Mouse (Mus musculus): ENCODE measurements around the gene Zfp93. TPM values are rescaled to one million over a fixed set of nuclear protein-coding genes. Genes with fewer than 3 reads are reported as not detected.

The Zfp93 gene
- polyA plus RNA-seq (2014; fragmentation: Nextera tagmentation; extraction: Ambion mirVana), result 7.2 and 9.6 TPM in 2 replicates

GRCm38 (mm10) chr7:24270288-24270672 is at the start of gene Zfp93:
Gene Zfp93 (plus strand): TSS chr7:24270420.
- Histone ChIP-seq H3K4me3 (ENCODE audit: low read depth, low read length) (peak within 1 kb of the TSS; percentile 50), H3K27me3 (ENCODE audit: control insufficient read depth, insufficient read depth, low read length) (no peaks in the 10 kb centered on the region), H3K36me3 (ENCODE audit: control insufficient read depth, insufficient read depth, low read length) (peaks cover 5% of the 10 kb centered on the region; the same call in 1 of the 2 replicates), H3K4me1 (replicated peaks; ENCODE audit: control insufficient read depth, insufficient read depth, low read length) (no peaks in the 10 kb centered on the region), H3K9ac (ENCODE audit: low read depth, low read length) (peak within 1 kb of the TSS; percentile 71), H3K27ac (ENCODE audit: low read depth, low read length) (0 out of 2 replicates have a peak within 1 kb of the TSS, but pooled peaks have one; percentile 48), H3K4me2 (replicated peaks; ENCODE audit: low read depth, low read length) (peak within 1 kb of the TSS; percentile 77), H3K9me3 (ENCODE audit: control insufficient read depth, low read length) (no peaks in the 10 kb centered on the region)
- DNase-seq (ENCODE audit: low spot score) (peak; percentile 90), ATAC-seq (ENCODE audit: low FRiP score) (peak; percentile 94)
- under 1% methylated on average over 12 of the region's 12 CpGs for WGBS

- Histone ChIP-seq H3K27me3 (ENCODE audit: control insufficient read depth, insufficient read depth, low read length) (no peaks in the 10 kb centered on the region), H3K27ac (ENCODE audit: low read depth, low read length) (no peak within 1 kb of the TSS), H3K4me1 (replicated peaks; ENCODE audit: control insufficient read depth, insufficient read depth, low read length) (no peaks in the 10 kb centered on the region), H3K36me3 (ENCODE audit: control insufficient read depth, insufficient read depth, low read length) (no peaks in the 10 kb centered on the region), H3K9me3 (ENCODE audit: control insufficient read depth, low read length) (no peaks in the 10 kb centered on the region), H3K4me3 (ENCODE audit: low read depth, low read length) (peak within 1 kb of the TSS; percentile 74), H3K4me2 (replicated peaks; ENCODE audit: low read depth, low read length) (peak within 1 kb of the TSS; percentile 66), H3K9ac (ENCODE audit: low read depth, low read length) (peak within 1 kb of the TSS; percentile 77)
- ATAC-seq (ENCODE audit: low FRiP score), result peak; percentile 94
- 5% methylated on average over 28 of the region's 28 CpGs for WGBS
- DNase-seq (ENCODE audit: low spot score), result peak; percentile 80
These were observed 33.0 kb upstream of the Zfp93 start, which contains the start of gene Zfp109 for GRCm38 (mm10) chr7:24237040-24237791. Gene Zfp109 (minus strand): TSS chr7:24237560.

- ATAC-seq (ENCODE audit: low FRiP score), result peak; percentile 69
- no peaks in the 10 kb centered on the region for H3K36me3 ChIP-seq (ENCODE audit: control insufficient read depth, insufficient read depth, low read length)
- no peaks in the 10 kb centered on the region for H3K9me3 ChIP-seq (ENCODE audit: control insufficient read depth, low read length)
- no peak for DNase-seq (ENCODE audit: low spot score)
- WGBS, result 66% methylated on average over 9 of the region's 9 CpGs
- H3K27me3 ChIP-seq (ENCODE audit: control insufficient read depth, insufficient read depth, low read length), result no peaks in the 10 kb centered on the region
- peak overlapping the region; percentile 40; the same call in 1 of the 2 replicates for H3K4me3 ChIP-seq (ENCODE audit: low read depth, low read length)
- no peak overlapping the region for H3K27ac ChIP-seq (ENCODE audit: low read depth, low read length)
- no peaks in the 10 kb centered on the region for H3K4me1 ChIP-seq (replicated peaks; ENCODE audit: control insufficient read depth, insufficient read depth, low read length)
- peak overlapping the region; percentile 49 for H3K4me2 ChIP-seq (replicated peaks; ENCODE audit: low read depth, low read length)
- peak overlapping the region; percentile 59; the same call in 1 of the 2 replicates for H3K9ac ChIP-seq (ENCODE audit: low read depth, low read length)
These were observed 16.2 kb upstream of the Zfp93 start for GRCm38 (mm10) chr7:24253779-24254615.

GRCm38 (mm10) chr7:24254633-24255474 is 15.4 kb upstream of the Zfp93 start, which contains the start of gene Zfp108:
Gene Zfp108 (plus strand): TSS chr7:24254794.
- H3K9me3 ChIP-seq (ENCODE audit: control insufficient read depth, low read length), result no peaks in the 10 kb centered on the region
- H3K4me2 ChIP-seq (replicated peaks; ENCODE audit: low read depth, low read length), result peak within 1 kb of the TSS; percentile 49
- H3K27me3 ChIP-seq (ENCODE audit: control insufficient read depth, insufficient read depth, low read length), result no peaks in the 10 kb centered on the region
- DNase-seq (ENCODE audit: low spot score) (peak; percentile 86), ATAC-seq (ENCODE audit: low FRiP score) (peak; percentile 89)
- peak within 1 kb of the TSS; percentile 40 for H3K4me3 ChIP-seq (ENCODE audit: low read depth, low read length)
- H3K27ac ChIP-seq (ENCODE audit: low read depth, low read length), result no peak within 1 kb of the TSS
- no peaks in the 10 kb centered on the region for H3K4me1 ChIP-seq (replicated peaks; ENCODE audit: control insufficient read depth, insufficient read depth, low read length)
- WGBS, result 25% methylated on average over 21 of the region's 21 CpGs
- no peaks in the 10 kb centered on the region for H3K36me3 ChIP-seq (ENCODE audit: control insufficient read depth, insufficient read depth, low read length)
- peak within 1 kb of the TSS; percentile 59; the same call in 1 of the 2 replicates for H3K9ac ChIP-seq (ENCODE audit: low read depth, low read length)

- no peak overlapping the region for H3K27ac ChIP-seq (ENCODE audit: low read depth, low read length)
- no peaks in the 10 kb centered on the region for H3K27me3 ChIP-seq (ENCODE audit: control insufficient read depth, insufficient read depth, low read length)
- H3K4me2 ChIP-seq (replicated peaks; ENCODE audit: low read depth, low read length), result no peak overlapping the region
- ATAC-seq (ENCODE audit: low FRiP score), result no peak
- no peak for DNase-seq (ENCODE audit: low spot score)
- no peak overlapping the region for H3K4me3 ChIP-seq (ENCODE audit: low read depth, low read length)
- H3K36me3 ChIP-seq (ENCODE audit: control insufficient read depth, insufficient read depth, low read length), result no peaks in the 10 kb centered on the region
- no peak overlapping the region for H3K9ac ChIP-seq (ENCODE audit: low read depth, low read length)
- no peaks in the 10 kb centered on the region for H3K4me1 ChIP-seq (replicated peaks; ENCODE audit: control insufficient read depth, insufficient read depth, low read length)
- H3K9me3 ChIP-seq (ENCODE audit: control insufficient read depth, low read length), result no peaks in the 10 kb centered on the region
- WGBS, result 90% methylated on average over 13 of the region's 13 CpGs
These were observed 10.8 kb upstream of the Zfp93 start for GRCm38 (mm10) chr7:24259306-24259999.

- 90% methylated on average over 4 of the region's 4 CpGs for WGBS
These were observed 10.3 kb upstream of the Zfp93 start for GRCm38 (mm10) chr7:24260000-24260312.

GRCm38 (mm10) chr7:24268176-24269155 is 1.8 kb upstream of the Zfp93 start:
- 71% methylated on average over 24 of the region's 24 CpGs for WGBS
- ATAC-seq (ENCODE audit: low FRiP score), result no peak

More at GRCm38 (mm10) chr7:24260000-24260312, 10.3 kb upstream of the Zfp93 start:
- no peaks in the 10 kb centered on the region for H3K36me3 ChIP-seq (ENCODE audit: control insufficient read depth, insufficient read depth, low read length)
- no peak overlapping the region for H3K9ac ChIP-seq (ENCODE audit: low read depth, low read length)
- no peak overlapping the region for H3K4me3 ChIP-seq (ENCODE audit: low read depth, low read length)
- no peaks in the 10 kb centered on the region for H3K4me1 ChIP-seq (replicated peaks; ENCODE audit: control insufficient read depth, insufficient read depth, low read length)
- H3K4me2 ChIP-seq (replicated peaks; ENCODE audit: low read depth, low read length), result no peak overlapping the region
- H3K27me3 ChIP-seq (ENCODE audit: control insufficient read depth, insufficient read depth, low read length), result no peaks in the 10 kb centered on the region
- H3K9me3 ChIP-seq (ENCODE audit: control insufficient read depth, low read length), result no peaks in the 10 kb centered on the region
- H3K27ac ChIP-seq (ENCODE audit: low read depth, low read length), result no peak overlapping the region
- ATAC-seq (ENCODE audit: low FRiP score) (no peak), DNase-seq (ENCODE audit: low spot score) (no peak)

More at GRCm38 (mm10) chr7:24268176-24269155, 1.8 kb upstream of the Zfp93 start:
- peak; percentile 10 for DNase-seq (ENCODE audit: low spot score)
- Histone ChIP-seq H3K27me3 (ENCODE audit: control insufficient read depth, insufficient read depth, low read length) (no peaks in the 10 kb centered on the region), H3K4me1 (replicated peaks; ENCODE audit: control insufficient read depth, insufficient read depth, low read length) (no peaks in the 10 kb centered on the region), H3K36me3 (ENCODE audit: control insufficient read depth, insufficient read depth, low read length) (no peaks in the 10 kb centered on the region), H3K27ac (ENCODE audit: low read depth, low read length) (no peak overlapping the region), H3K9ac (ENCODE audit: low read depth, low read length) (no peak overlapping the region), H3K4me3 (ENCODE audit: low read depth, low read length) (no peak overlapping the region), H3K4me2 (replicated peaks; ENCODE audit: low read depth, low read length) (no peak overlapping the region), H3K9me3 (ENCODE audit: control insufficient read depth, low read length) (no peaks in the 10 kb centered on the region)

All from hindbrain, embryonic 11.5 days (tissue).